Mouse (Mus musculus) c-Kit-positive CD71-negative TER-119-negative erythroid progenitor cells, embryonic 14.5 days (primary cell): ENCODE measurements around the gene Flot2.
"Not testable (repeated sequence)": the region's sequence is repeated elsewhere in the genome, so short reads cannot be mapped to it uniquely, and the experiment has no call there.

ENCODE experiments used
- DNase-seq: peaks from one replicate; pipeline ENCODE4 v3.0.0-alpha.2; 2013; ENCODE audit warnings: low read depth

Flot2 gene

DNA sequence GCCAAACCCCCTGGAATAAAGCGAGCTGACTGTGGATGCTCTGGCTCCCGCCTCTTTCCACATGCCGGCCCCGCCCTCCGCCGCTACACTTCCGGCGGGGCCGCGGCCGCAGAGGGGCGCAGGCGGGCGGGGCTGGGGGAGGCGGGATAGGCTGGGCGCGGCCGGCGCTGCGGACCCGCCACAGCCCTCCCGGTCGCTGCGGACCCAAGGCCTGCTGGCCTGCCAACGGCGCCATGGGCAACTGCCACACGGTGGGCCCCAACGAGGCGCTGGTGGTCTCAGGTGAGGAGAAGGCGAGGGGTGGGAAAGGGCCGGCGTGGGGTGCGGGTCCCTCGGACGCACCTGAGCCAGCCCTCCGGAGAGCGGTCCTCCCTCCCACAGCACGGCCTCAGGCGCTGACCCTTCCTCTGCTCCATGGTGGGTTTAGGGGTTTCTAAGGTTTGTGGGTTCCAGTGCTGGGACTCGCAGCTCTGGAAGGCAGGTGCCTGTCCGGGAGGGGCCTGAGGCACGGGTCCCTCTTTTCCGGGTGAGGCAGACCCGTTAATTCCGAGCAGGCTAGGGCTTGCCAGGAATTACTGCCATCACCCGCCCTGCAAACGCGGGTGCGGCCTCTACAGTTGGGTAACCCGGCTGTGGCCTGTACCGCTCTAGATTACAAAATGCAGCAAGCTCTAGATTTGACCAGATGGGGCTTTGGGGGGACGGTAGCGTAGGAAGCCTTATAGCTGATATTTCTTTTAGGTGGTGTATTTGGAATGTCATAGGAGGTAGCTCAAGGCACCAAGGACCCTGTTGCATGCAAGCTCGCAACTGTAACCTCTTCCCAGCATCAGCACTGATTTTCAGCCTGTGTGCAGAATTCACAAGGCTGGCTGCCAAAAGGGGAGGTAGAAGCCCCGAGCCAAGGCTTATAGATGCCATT is at the start of gene Flot2:
Gene Flot2 (plus strand): TSS at position 101 of the 922 bp plus-strand sequence.
- no peak for DNase-seq

DNA sequence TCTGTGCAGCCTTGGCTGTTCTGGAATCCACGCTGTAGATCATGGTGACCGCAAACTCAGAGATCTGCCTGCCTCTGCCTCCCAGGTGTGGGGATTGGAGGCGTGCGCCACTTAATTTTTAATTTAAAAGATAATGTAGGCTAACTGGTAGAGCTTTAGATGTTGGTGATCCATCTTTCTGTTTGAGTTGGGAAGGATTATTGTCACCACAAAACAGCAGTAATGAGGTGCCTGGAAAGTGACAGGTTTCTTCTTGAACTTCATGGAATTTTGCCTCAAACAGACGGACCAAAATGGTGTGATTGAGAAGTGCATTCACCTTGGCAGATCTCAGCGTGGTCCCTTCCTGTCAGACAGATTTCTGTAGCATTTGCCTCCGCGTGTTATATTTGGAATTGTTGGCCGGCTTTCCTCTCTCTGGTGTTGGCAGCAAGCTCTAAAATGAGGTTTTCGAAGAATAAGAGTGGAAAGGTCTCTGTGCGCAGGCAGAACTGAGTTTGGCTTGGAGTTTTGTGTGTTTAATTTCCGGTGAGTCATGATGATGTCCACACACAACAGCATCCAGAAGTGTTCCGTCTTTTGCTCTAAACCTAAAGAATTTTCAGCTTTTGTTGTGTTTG is 48.5 kb upstream of the Flot2 start:
- DNase-seq: no peak

DNA sequence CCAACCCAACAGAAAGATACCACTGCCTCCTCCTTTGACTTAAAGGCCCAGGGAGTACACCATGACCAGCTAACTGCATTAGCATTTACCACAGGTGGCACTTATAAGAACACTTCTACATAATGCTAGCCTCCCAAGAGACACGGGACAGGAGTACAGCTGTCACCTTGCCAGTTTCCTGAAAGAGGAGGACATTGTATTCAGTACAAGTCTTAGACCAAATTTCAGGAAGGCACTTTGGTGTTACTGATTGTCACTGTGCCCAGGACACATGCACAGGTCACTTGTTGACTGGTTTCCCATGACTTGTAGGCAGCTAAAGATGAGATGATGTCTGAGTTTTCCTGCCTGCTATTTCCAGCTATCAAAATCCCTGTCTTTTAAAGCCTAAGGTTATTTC is 42.2 kb upstream of the Flot2 start:
- no peak for DNase-seq

DNA sequence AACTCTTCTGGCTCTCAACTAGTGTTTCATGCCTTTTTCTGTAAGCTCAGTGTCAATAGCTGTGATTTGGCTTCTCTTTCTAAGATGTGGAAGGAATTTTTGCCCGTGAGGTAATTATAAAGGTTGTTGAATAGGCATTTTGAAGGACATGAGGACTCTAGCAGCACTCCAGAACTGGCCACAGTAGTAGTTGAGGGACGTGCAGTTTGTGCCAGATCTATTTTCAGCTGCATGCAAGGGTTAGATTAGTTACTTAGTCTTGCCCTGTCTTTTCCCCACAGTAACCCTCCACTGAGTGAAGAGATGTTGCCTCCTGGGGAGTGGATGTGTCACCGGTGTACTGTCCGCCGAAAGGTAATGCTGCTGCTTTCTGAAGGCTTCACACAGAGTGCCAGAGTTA is 31.3 kb upstream of the Flot2 start:
- no peak for DNase-seq

DNA sequence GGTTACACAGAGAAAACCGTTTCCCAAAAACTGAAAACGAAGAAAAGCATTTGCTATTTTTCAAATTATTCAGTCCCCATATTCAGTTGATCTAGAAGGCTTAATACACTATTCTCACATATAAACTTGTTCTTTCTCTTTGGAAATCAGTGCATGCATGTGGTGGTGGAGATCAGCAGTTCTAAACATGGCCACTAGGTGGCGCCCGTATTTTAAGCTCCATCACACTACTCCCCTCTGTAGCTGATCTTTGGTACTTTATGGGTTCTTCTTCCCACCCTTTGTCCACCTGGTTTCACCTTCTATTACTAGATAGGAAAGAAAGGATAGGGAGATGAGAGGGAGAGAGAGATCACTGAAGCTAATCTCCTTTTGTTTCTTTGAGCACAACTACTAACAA is 18.1 kb upstream of the Flot2 start:
- peak; percentile 58 for DNase-seq

DNA sequence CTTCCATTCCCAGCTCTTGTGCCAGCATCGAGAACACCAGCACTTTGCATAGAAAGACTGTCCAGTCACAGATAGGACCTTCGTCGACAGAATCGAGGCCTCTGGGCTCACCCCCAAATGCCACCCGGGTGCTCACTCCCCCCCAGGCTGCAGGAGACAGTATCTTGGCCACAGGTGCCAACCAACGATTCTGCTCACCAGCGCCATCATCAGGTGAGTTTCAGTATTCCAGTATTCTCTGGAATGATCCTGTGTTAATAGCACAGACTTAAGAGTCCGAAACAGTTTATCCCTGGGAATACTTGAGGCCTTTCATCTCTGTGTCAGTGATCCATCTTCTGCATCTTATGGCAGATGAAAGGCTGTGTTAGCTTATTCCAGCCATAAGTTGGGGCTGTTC is 14.1 kb upstream of the Flot2 start:
- no peak for DNase-seq

DNA sequence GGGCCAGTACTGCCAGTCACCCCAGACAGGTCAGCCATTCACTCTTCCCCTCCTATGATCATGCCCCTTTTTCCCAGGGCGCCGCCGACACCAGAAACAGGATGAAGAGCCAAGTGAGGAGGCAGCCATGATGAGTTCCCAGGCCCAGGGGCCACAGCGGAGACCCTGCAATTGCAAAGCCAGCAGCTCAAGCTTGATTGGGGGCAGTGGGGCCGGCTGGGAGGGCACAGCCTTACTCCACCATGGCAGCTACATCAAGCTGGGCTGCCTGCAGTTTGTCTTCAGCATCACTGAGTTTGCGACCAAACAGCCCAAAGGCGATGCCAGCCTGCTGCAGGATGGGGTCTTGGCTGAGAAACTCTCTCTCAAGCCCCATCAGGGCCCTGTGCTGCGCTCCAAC is 8.5 kb upstream of the Flot2 start:
- DNase-seq: no peak

DNA sequence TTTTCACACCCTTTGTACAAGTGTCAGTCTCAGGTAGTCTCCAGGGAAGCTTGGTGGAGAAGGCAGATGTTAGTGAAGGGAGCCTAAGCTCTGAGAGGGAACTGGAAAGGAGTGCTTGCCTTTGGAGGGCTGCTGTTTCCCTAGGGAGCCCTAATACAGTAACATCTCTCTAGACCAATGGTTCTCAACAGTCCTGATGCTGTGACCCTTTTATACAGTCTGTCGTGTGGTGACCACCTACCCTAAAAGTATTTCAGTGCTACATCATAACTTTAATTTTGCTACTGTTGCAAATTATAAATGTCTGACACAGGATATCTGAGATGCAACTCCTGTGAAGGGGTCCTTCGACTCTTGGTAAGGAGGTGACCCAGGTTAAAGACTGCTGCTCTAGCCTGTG is 7.1 kb upstream of the Flot2 start:
- no peak for DNase-seq

DNA sequence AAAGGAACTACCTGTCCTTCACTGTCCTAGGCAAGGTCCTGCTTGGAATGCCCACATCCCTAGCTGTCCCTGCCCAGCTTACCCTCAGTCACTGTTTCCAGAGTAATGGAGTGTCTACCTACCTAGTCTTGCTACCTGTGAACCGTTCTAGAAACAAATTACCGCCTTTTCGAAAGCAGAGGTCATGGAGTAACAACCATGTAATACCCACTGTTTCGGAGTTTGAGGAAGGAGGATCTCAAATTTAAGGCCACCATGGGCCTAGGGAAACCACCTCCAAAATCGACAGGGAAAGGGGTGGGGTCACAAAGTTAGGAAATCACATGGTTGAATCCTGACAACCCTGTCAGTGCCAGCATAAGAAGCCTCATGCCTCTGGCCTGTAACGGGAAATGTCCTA is 6.3 kb upstream of the Flot2 start:
- no peak for DNase-seq

DNA sequence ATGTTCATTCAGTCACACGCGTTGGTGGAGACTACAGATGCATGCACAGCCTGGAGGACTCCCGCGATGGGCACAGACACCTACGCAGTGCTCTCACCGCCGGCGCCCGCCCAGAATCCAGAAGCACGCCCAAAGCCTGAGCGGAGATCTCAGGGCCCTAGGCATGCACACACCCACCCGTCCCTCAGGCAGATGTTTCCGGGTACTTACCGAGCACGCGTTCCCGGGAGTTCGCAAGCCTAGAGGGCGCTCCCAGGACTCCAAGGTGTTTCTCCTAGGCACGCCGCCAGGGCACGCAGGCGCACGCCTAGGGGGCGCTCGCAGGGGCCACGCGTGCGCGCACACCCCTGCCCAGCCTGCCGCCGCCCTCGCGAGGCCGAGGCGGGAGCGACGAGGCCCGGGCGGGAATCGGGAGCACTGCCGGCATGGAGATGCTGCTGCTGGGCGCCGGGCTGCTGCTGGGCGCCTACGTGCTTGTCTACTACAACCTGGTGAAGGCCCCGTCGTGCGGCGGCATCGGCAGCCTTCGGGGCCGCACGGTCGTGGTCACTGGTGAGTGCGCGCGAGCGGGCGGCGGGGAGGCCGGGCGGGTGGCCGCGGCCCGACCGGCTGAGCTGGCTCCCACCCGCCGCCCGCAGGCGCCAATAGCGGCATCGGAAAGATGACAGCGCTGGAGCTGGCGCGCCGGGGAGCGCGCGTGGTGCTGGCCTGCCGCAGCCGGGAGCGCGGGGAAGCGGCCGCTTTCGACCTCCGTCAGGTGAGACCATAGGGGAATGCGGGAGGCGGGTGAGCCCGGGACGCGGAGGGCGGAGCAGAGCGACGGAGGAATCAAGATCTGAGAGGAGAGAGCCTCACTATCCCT is 5.6 kb upstream of the Flot2 start, which contains the start of gene Dhrs13:
Gene Dhrs13 (plus strand): TSS at position 334 of the 862 bp plus-strand sequence.
- peak; percentile 94 for DNase-seq

DNA sequence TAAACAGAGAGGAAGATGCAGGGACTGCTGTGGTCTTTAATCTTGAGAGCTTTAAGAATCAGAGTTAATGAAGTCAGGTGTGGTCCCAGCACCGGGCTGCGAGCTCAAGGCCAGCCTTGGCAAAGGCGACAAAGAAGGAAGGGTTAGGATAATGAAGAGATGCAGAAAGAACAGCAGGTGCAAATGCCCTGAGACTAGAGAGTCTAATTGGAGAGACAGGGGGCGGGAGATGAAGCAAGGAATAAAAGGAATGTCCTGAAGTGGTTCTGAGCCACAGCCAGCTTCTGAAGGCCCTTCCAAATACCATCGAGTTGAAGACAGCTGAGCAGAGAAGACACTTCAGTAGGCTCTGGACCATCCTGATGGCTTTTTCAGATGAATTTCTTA is 4.9 kb upstream of the Flot2 start:
- no peak for DNase-seq

DNA sequence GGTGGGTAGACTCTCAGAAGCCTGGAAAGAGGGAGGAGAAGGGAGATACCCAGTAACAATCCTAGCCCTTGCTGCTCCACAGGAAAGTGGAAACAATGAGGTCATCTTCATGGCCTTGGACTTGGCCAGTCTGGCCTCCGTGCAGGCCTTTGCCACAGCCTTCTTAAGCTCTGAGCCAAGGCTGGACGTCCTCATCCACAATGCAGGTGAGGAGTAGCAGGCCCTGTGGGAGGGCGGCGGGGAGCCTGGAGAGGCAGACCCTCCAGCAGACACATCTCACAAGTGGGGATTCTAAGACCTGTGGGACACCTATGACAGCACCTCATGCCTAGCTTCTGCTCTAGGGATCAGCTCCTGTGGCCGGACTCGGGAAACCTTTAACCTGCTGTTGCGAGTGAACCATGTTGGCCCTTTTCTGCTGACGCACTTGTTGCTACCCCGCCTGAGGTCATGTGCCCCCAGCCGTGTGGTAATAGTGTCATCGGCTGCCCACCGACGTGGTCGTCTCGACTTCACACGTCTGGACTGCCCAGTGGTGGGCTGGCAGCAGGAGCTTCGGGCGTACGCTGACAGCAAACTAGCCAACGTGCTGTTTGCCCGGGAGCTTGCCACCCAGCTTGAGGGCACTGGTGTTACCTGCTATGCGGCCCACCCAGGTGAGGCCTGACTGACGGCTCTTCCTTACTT is 3.7 kb upstream of the Flot2 start:
- DNase-seq: no peak

DNA sequence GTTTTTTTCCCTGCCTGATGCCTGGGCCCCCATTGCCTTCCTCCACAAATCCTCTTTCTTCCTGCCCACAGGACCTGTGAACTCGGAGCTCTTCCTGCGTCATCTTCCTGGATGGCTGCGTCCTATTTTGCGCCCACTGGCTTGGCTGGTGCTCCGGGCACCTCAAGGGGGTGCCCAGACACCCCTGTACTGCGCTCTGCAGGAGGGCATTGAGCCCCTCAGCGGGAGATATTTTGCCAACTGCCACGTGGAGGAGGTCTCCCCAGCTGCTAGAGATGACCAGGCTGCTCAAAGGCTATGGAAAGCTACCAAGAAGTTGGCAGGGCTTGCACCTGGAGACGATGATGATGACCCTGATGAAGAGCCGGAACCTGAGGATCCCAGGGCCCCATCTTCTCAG is 940 bp upstream of the Flot2 start:
- no peak for DNase-seq

DNA sequence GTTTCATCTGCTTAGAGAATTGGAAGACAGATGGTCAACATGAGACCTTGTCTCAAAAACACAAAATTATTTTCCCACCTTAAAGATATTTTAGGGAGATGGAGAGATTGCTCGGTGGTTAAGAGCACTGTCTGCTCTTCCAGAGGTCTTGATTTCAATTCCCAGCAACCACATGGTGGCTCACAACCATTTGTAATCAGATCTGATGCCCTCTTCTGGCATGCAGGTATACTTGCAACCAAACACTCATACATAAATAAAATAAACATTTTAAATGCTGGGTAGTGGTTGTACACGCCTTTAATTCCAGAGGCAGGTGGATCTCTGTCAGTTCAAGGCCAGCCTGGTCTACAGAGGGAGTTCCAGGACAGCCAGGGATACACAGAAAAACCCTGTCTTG is 3.1 kb downstream of the Flot2 start:
- DNase-seq: no peak

DNA sequence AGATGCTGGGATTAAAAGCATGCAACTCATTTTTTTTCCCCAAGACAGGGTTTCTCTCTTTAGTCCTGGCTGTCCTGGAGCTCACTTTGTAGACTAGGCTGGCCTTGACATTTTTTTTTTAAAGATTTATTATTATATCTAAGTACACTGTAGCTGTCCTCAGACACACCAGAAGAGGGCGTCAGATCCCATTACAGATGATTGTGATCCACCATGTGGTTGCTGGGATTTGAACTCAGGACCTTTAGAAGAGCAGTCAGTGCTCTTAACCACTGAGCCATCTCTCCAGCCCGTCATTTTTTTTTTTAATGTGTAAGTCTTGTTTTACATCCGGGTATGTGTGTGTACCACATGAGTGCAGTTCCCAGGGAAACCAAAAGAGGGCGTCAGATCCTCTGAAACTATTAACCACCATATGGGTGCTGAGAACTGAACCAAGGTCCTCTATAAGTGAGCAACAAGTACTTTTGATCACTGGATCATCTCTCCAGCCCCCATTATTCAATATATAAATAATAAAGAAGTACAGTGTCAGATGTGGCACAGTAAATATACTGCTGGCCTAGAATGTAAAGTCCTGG is 4.6 kb downstream of the Flot2 start:
- DNase-seq: not testable (repeated sequence)

DNA sequence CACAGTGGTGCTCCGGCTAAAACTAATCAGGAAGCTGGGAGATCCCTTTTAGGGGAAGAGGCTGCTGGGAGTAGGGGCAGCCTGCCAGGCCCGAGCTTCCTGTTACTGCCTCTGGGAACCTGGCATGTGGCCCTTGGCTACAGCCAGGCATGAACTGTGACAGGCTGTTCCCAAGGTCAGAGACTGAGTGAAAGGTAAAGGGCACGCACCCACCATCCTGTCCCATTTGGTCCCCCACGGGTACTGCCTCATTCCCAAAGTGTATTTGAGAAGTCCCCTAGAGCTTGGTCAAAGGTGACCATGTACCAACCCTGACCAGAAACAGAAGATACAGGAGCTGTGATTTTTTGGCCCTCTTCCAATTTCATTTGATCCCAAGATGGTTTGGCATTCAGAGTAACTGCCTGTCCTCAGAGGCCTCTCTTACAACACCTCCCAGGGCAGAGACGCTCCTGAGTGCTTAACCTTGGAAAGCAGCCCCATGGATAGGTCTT is 7.1 kb downstream of the Flot2 start:
- no peak for DNase-seq

DNA sequence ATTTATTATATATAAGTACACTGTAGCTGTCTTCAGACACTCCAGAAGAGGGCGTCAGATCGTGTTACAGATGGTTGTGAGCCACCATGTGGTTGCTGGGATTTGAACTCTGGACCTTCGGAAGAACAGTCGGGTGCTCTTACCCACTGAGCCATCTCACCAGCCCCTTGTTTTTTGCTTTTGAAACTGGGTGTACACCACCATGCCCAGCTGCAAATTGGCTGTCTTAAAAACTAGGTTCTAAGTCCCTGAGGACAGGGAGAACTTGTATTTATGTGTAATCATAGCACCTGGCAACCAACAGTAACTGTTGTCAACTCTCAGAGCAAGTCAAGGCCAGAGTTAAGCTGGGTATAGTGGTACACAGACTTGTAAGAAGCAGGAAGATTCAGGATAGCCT is 10.9 kb downstream of the Flot2 start:
- not testable (repeated sequence) for DNase-seq

DNA sequence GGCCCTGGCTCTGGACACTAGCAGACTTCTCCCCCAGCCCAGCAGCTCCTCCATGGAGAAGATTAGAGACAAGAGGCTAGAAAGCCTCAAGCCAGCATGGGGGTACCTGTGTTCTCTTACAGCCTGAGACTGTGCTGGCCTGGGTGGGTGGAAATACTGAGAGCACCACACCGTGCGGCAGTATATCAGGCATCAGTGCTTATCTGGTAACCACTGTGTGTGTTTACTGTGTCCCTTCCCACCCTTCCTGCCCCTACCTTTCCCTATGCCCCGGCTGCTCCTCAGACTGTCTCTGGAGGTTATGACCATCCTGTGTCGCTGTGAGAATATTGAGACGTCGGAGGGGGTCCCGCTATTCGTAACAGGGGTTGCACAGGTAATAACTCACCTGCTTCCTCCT is 15.3 kb downstream of the Flot2 start:
- DNase-seq: no peak

DNA sequence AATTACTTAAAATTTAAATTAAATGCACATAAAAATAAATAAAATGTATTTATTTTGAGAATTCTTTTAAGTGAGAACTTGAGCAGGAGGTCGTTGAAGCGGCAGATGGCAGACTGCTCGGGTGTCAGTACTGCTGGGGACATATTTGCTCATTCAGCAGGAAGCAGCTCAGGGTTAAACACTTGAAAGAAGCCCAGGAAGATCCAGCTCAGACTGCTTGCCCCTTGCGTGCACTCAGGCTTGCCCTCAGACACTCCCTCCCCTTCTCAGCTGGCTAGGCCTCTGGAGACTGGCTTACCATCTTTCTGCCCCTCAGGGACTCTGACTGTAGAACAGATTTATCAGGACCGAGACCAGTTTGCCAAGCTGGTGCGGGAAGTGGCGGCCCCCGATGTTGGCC is 19.2 kb downstream of the Flot2 start:
- DNase-seq: no peak

DNA sequence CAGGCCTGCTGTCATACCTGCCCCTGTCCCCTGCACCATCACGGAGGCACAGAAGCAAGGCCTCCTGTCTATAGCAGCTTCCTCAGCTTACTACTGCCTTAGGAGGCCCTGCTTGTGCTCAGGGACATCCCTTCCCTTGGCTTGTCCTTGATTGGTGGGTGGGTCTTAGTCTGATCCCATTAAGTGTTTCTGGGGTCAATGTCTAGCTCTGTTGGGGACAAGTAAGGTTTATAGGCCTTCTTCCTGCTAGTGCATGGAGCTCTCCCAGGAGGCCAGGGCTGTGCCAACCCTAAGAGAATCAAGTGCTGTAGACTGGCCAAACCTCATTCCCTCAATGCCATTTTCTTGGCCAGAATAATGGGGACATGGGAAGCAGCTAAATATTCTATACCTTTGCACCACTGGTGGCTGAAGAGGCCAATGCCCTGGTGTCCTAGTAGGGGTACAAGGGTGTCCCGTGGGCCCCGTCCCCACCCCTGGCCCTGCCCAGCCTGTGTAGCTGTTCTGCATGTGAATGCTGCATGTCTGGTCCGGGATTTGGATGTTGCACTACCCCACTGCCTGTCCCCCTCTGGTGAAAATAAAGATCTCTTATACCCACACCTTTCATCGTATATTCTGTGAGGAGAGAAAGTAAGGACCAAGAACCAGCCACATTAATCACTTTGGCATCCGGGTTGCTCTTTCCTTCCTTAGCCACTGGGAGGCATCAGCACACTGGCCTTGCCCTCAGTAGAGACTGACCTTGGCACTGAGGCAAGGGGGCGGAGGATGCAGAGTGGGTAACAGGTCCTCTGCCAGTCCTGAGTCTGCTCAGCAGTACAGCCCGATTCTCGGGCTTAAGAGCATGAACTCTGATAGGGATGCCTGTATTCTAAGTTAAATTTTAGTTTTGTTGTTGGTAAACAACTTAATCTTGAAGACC is 22.4 kb downstream of the Flot2 start:
- DNase-seq: peak; percentile 55
